Mouse (Mus musculus) midbrain, embryonic 11.5 days (tissue): ENCODE data around the gene Fam13c. TPM values are rescaled to one million over a fixed set of nuclear protein-coding genes. Genes with fewer than 3 reads are reported as not detected.

Experiments used
- ATAC-seq: fragments of 200-750 bp; cut with Nextera tagmentation; 2 replicates; pipeline ENCODE4 v1.8.0; 2017; ENCODE audit warnings: moderate TSS enrichment, moderate library complexity; ENCODE audit not compliant: low FRiP score
- DNase-seq: peaks from one replicate; pipeline ENCODE4 v3.0.0; 2015; ENCODE audit warnings: low spot score; ENCODE audit errors: missing footprints
- H3K27ac ChIP-seq: fragments of 300-500 bp; sonication (generic); 2 replicates; pipeline ENCODE4 v1.5.1; 2014; ENCODE audit warnings: low read depth, low read length
- H3K27me3 ChIP-seq: fragments of 300-500 bp; sonication (generic); 2 replicates; pipeline ENCODE4 v1.6.1; 2014; ENCODE audit warnings: mild to moderate bottlenecking, low read length, moderate library complexity, mixed read lengths; ENCODE audit not compliant: control insufficient read depth, insufficient read depth
- H3K36me3 ChIP-seq: fragments of 300-500 bp; sonication (generic); 2 replicates; pipeline ENCODE4 v1.6.1; 2014; ENCODE audit warnings: mild to moderate bottlenecking, low read length, moderate library complexity, mixed read lengths; ENCODE audit not compliant: control insufficient read depth, insufficient read depth
- H3K4me1 ChIP-seq: fragments of 300-500 bp; sonication (generic); 2 replicates; pipeline ENCODE4 v1.6.1; 2014; ENCODE audit warnings: low read length; ENCODE audit not compliant: control insufficient read depth, insufficient read depth
- H3K4me2 ChIP-seq: fragments of 300-500 bp; sonication (generic); 2 replicates; pipeline ENCODE4 v1.6.1; 2014; ENCODE audit warnings: mild to moderate bottlenecking, moderate library complexity
- H3K4me3 ChIP-seq: fragments of 300-500 bp; sonication (generic); 2 replicates; pipeline ENCODE4 v1.5.1; 2014; ENCODE audit warnings: low read depth, low read length
- H3K9ac ChIP-seq: fragments of 300-500 bp; sonication (generic); 2 replicates; pipeline ENCODE4 v1.6.1; 2014; ENCODE audit warnings: low read length
- H3K9me3 ChIP-seq: fragments of 300-500 bp; sonication (generic); 2 replicates; pipeline ENCODE4 v1.6.1; 2016; ENCODE audit warnings: low read length; ENCODE audit not compliant: control insufficient read depth
- WGBS: fragments of 180-500 bp; shearing (Covaris S2); extraction: QIAGEN DNeasy Blood & Tissue Kit; methylation state at CpG from one replicate; pipeline ENCODE4 v1.1.7; 2014; 5-methylcytosine and 5-hydroxymethylcytosine counted together
- polyA plus RNA-seq: library from polyadenylated mRNA; unstranded; fragments of >200 nt; fragmentation: Nextera tagmentation; extraction: Ambion mirVana; gene quantifications from 2 replicates; pipeline ENCODE4 v1.2.1, GENCODE M21; 2014

The Fam13c gene
- polyA plus RNA-seq, 1 experiment from 2014 or later, result 18.6 TPM

DNA sequence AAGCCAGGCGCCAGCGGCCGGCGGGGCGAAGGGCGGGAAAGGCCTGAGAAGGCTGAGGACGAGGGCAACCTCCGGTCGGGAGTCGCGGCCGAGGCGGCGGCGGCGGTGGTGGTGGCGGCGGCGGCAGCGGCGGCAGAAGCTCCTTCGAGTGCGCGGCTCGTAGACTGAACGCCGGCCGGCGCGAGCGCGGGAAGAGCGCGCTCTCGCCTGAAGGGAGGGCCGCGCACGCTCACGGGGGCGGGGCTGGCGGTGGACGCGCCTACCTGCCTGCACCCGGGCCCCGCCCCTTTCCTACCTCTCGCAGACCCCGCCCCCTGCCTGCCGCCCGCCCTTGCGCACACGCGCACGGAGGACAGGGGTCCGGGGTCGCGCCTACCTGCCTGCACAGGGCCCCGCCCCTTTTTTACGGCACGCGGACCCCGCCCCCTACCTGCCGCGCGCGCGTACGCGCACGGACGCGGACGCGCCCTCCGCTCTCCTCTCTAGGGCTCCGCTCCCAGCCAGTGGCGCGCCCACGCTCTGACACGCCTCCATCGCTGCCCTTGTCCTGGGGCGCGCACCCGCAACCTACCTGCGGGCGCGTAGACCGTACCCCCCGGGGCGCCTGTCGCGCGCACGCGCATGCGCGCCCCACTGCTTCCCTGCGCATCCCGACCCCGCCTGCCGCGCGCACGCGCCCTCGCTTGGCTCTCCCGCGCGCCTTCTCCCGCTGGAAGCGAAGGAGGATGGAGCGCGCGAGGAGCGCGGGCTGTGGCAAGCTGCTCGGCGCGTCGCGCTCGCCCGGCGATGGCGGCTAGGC lies 159.0 kb downstream of the Fam13c start:
- under 1% methylated on average over 88 of the region's 124 CpGs for WGBS
- DNase-seq, result peak; percentile 97
- Histone ChIP-seq H3K9ac (peak overlapping the region; percentile 79), H3K9me3 (no peaks in the 10 kb centered on the region), H3K27me3 (peaks cover 5% of the 10 kb centered on the region), H3K36me3 (no peaks in the 10 kb centered on the region), H3K4me1 (peaks cover 6% of the 10 kb centered on the region), H3K4me3 (peak overlapping the region; percentile 75), H3K4me2 (peak overlapping the region; percentile 92), H3K27ac (peak overlapping the region; percentile 74)
- peak; percentile 90 for ATAC-seq

DNA sequence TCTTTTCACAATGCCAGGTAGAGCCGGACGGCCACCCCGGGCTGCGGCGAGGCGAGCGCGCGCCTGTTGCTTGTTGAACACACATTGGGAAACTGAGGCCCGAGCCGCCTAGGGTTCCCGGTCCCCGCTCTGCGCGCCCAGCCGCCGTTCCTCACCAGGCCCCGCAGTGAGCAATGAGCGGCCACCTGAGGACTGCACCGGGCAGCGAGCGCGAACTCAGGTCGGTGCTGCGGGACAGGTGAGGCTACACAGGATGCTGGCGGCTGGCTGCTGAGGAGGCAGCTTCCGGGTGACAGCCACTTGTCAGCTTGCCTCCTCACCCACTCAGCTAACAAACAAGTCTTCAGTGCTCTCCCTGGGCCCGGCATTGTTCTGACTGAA lies 159.6 kb downstream of the Fam13c start:
- peak overlapping the region; percentile 75 for H3K4me3 ChIP-seq
- H3K36me3 ChIP-seq, result no peaks in the 10 kb centered on the region
- DNase-seq (peak; percentile 92), ATAC-seq (peak; percentile 61)
- WGBS, result under 1% methylated on average over 28 of the region's 28 CpGs
- H3K9ac ChIP-seq, result peak overlapping the region; percentile 79
- peak overlapping the region; percentile 92 for H3K4me2 ChIP-seq
- peaks cover 6% of the 10 kb centered on the region for H3K4me1 ChIP-seq
- H3K9me3 ChIP-seq, result no peaks in the 10 kb centered on the region
- H3K27me3 ChIP-seq, result peaks cover 5% of the 10 kb centered on the region
- no peak overlapping the region; the same call in 1 of the 2 replicates for H3K27ac ChIP-seq

Other genes starting within 250 kb of the Fam13c start
- gene Mrln, start 235.8 kb upstream of the Fam13c start, polyA plus RNA-seq, result 0.65 TPM in 1 of 2 replicates, not detected in the other
- gene Slc16a9, start 195.4 kb upstream of the Fam13c start, polyA plus RNA-seq, result 0.29 and 0.48 TPM in 2 replicates
- gene Phyhipl, start 215.5 kb downstream of the Fam13c start, polyA plus RNA-seq, result 34.0 and 36.5 TPM in 2 replicates